Mouse (Mus musculus): ENCODE data around the gene Tlr6.

DNA sequence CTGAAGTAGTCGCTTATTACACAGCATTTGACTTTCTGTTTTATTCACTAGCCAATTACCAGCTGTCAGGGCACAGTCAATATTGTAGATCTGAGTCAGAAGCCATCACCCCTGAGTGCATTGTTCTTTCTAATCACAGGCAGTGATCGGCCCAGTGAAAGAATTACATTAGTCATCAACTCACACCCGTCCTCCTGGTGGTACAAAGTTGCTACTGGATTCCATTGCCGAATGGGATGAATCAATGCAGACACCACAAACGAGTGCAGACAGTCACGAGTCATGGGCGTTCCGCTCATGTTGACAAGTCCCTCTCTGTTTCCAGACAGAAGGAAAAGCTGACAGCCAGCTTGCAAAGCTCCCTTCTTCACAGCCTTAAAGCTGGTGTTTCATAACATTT, 32.6 kb upstream of the Tlr6 start:
- TF ChIP-seq POLR2A (IDR thresholded peaks at IDR 0.05; ENCODE audit: borderline replicate concordance, control insufficient read depth, low read depth, low read length) = no peak
- TF ChIP-seq CTCF (IDR thresholded peaks at IDR 0.05; ENCODE audit: control insufficient read depth, insufficient read depth, low read length) = no peak

Data from bone marrow, adult 2 months (tissue).